Mouse (Mus musculus): ENCODE data around the gene Smim14.

DNA sequence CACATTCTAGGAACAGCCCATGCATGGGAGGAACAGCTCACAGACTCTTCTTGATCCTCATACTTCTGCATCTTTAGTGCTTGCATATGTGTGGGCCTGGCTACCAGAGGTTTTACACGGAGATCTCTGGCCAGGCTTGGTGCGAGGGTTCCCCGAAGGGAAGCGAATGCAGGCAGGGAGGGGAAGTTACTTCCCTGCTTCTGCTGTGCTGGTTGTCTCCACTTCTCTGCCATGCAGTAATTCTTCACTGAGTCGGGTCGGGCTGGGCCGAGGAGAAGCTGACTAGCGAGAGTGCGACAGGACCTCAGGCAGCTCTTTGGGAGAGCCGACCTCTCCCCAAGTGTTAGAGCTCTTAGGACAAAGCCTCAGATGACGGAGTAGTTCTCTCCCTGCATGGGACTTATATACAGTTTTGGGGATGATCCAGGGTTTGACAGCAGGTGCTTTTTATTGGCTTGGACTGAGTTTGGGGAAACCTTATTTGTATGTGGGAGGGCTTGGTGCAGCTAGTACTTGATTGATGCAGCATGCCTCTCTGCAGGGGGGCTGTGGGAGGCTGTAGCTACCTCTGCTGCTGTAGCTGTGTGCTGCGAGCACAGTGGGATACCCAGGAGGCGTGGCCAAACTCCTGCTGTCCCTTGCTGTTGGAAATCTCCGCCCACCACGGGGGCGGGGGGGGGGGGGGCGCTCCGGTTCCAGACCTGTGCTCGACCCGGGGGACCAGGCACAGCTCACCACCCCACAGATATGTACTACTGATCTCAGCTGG, 24.3 kb upstream of the Smim14 start:
- no peak for TF ChIP-seq CTCF (IDR thresholded peaks at IDR 0.05; ENCODE audit: borderline replicate concordance, control insufficient read depth, extremely low read depth, insufficient read depth, low read length, poor library complexity)
- no peak for TF ChIP-seq POLR2A (IDR thresholded peaks at IDR 0.05; ENCODE audit: control insufficient read depth, extremely low read depth, insufficient read depth, low read length, poor library complexity)

All from thymus, adult 2 months (tissue).